In the genomic region with DNA sequence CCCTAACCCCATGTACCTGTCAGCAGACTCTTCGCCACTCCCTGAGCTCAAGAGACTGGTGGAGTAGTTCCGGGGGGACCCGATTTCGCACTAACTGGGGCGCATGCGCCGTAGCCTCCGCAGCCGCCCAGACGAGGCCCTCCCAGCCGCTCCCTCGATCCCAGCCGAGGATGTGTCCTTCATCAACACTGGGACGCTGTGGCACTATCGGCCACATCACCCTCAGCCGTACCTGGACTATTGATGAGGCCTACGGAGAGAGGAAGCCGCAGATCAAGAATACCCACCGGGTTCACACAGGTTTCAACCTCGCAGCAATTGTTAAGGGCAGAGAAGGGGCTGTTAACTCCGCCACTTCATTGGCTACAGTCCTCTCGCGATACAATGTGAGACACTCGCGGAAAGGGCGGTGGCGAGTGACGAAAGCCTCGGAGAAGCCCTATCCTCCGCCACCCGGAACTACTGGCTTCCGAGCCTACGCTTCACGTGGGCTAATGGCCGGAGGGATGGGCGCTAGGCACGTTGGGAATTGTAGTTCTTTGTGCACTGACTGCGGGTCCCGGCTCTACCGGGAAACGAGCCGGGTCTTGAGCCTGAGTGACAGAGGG, we compare ENCODE assay signal across 8 mouse cellular contexts. TPM values are rescaled to one million over a fixed set of nuclear protein-coding genes. Genes with fewer than 3 reads are reported as not detected.
DNase-seq lines count a peak whose midpoint lies in the region; ATAC-seq and TF ChIP-seq lines count a peak whose summit lies in the region.

No protein-coding gene starts in this region.

- peak overlapping the region; percentile 88 for H3K4me3 ChIP-seq in bone marrow macrophage, adult 2 months (ENCODE audit: insufficient read depth, low read length)
- H3K4me3 ChIP-seq in embryonic fibroblast, embryonic 13.5 days (ENCODE audit: insufficient read depth, low read length), result peak overlapping the region; percentile 97
- peak overlapping the region; percentile 91 for H3K4me3 ChIP-seq in kidney, embryonic 14.5 days (ENCODE audit: low read length)
- peak overlapping the region; percentile 89 for H3K4me3 ChIP-seq in limb, embryonic 15.5 days

- TF ChIP-seq POLR2A in bone marrow macrophage, adult 2 months (IDR thresholded peaks at IDR 0.05; ENCODE audit: borderline replicate concordance, low read depth, low read length), result 0 out of 2 replicates have a peak, but pooled peaks have one; percentile 15
- TF ChIP-seq POLR2A in embryonic fibroblast, embryonic 13.5 days (IDR thresholded peaks at IDR 0.05; ENCODE audit: low read depth, low read length), result peak; percentile 75

- ATAC-seq in kidney, embryonic 14.5 days (ENCODE audit: low FRiP score, low TSS enrichment), result peak; percentile 96
- peak; percentile 94 for ATAC-seq in limb, embryonic 15.5 days (ENCODE audit: insufficient number of reproducible peaks, low FRiP score, low TSS enrichment, low read depth)

- peak overlapping the region; percentile 86 for H3K27ac ChIP-seq in bone marrow macrophage, adult 2 months (ENCODE audit: insufficient read depth, low read depth, low read length)
- H3K27ac ChIP-seq in embryonic fibroblast, embryonic 13.5 days (ENCODE audit: insufficient read depth, low read length), result peak overlapping the region; percentile 88
- peak overlapping the region; percentile 88 for H3K27ac ChIP-seq in kidney, embryonic 14.5 days (ENCODE audit: low read depth, low read length)
- peak overlapping the region; percentile 96 for H3K27ac ChIP-seq in limb, embryonic 15.5 days

- H3K4me2 ChIP-seq in kidney, embryonic 14.5 days (replicated peaks; ENCODE audit: low read depth, low read length), result peak overlapping the region; percentile 73
- H3K4me2 ChIP-seq in limb, embryonic 15.5 days, result peak overlapping the region; percentile 86

- peaks cover 33% of the 10 kb centered on the region for H3K36me3 ChIP-seq in kidney, embryonic 14.5 days (ENCODE audit: control insufficient read depth, insufficient read depth, low read length)
- H3K36me3 ChIP-seq in limb, embryonic 15.5 days, result peaks cover 33% of the 10 kb centered on the region

- peak overlapping the region; percentile 74 for H3K9ac ChIP-seq in kidney, embryonic 14.5 days (ENCODE audit: low read depth, low read length)
- H3K9ac ChIP-seq in limb, embryonic 15.5 days, result peak overlapping the region; percentile 72

- under 1% methylated on average over 42 of the region's 42 CpGs for WGBS in kidney, embryonic 14.5 days
- WGBS in limb, embryonic 15.5 days, result under 1% methylated on average over 42 of the region's 42 CpGs

- no peaks in the 10 kb centered on the region for H3K9me3 ChIP-seq in kidney, embryonic 14.5 days (ENCODE audit: control insufficient read depth, low read length)
- no peaks in the 10 kb centered on the region for H3K9me3 ChIP-seq in limb, embryonic 15.5 days

- no peaks in the 10 kb centered on the region for H3K27me3 ChIP-seq in kidney, embryonic 14.5 days (ENCODE audit: control insufficient read depth, insufficient read depth, low read length)
- H3K27me3 ChIP-seq in limb, embryonic 15.5 days, result no peaks in the 10 kb centered on the region

- TF ChIP-seq CTCF in bone marrow macrophage, adult 2 months (IDR thresholded peaks at IDR 0.05; ENCODE audit: low read depth, low read length), result no peak
- TF ChIP-seq CTCF in embryonic fibroblast, embryonic 13.5 days (IDR thresholded peaks at IDR 0.05; ENCODE audit: borderline replicate concordance, insufficient read depth, low read length), result no peak

- peak; percentile 99 for DNase-seq in A20 (ENCODE audit: low read depth, low spot score)
- DNase-seq in heart, adult 9 months (ENCODE audit: low spot score in 2 of 2), result peak; percentile 99
- DNase-seq in monocyte, adult 2 months (ENCODE audit: low read depth in 1 of 2, low spot score in 2 of 2), result peak; percentile 96 to 97
- peak; percentile 99 for DNase-seq in spleen, postnatal 36 days (ENCODE audit: low spot score in 2 of 2)

- peaks cover 12% of the 10 kb centered on the region for H3K4me1 ChIP-seq in bone marrow macrophage, adult 2 months (ENCODE audit: control insufficient read depth, insufficient read depth, low read length)
- peaks cover 2% of the 10 kb centered on the region for H3K4me1 ChIP-seq in embryonic fibroblast, embryonic 13.5 days (ENCODE audit: control insufficient read depth, insufficient read depth, low read length)
- peaks cover 16% of the 10 kb centered on the region for H3K4me1 ChIP-seq in kidney, embryonic 14.5 days (ENCODE audit: control insufficient read depth, insufficient read depth, low read length)
- H3K4me1 ChIP-seq in limb, embryonic 15.5 days, result peaks cover 14% of the 10 kb centered on the region

RNA-seq across cellular contexts. Expression of a gene that starts 0.7 kb away (rescaled TPM):
- polyA plus RNA-seq in bone marrow macrophage, adult 2 months (2012; ENCODE audit: insufficient read depth, insufficient read length, missing spikeins), result 81.8 and 82.9 TPM in 2 replicates
- 89.5 and 141 TPM in 2 replicates for polyA plus RNA-seq in embryonic fibroblast, embryonic 13.5 days (2011; ENCODE audit: insufficient read length, low read depth, missing spikeins)
- 132 and 156 TPM in 2 replicates for polyA plus RNA-seq in kidney, embryonic 14.5 days (2014; fragmentation: Nextera tagmentation; extraction: Ambion mirVana)
- 137 and 140 TPM in 2 replicates for polyA plus RNA-seq in limb, embryonic 15.5 days (2015; fragmentation: Nextera tagmentation; extraction: Ambion mirVana)

RNA-seq across cellular contexts. Expression of a gene that starts 0.8 kb away (rescaled TPM):
- 54.2 and 58.2 TPM in 2 replicates for polyA plus RNA-seq in bone marrow macrophage, adult 2 months (2012; ENCODE audit: insufficient read depth, insufficient read length, missing spikeins)
- polyA plus RNA-seq in embryonic fibroblast, embryonic 13.5 days (2011; ENCODE audit: insufficient read length, low read depth, missing spikeins), result 56.2 and 63.2 TPM in 2 replicates
- polyA plus RNA-seq in kidney, embryonic 14.5 days (2014; fragmentation: Nextera tagmentation; extraction: Ambion mirVana), result 29.9 and 38.4 TPM in 2 replicates
- polyA plus RNA-seq in limb, embryonic 15.5 days (2015; fragmentation: Nextera tagmentation; extraction: Ambion mirVana), result 26.3 and 29.3 TPM in 2 replicates

RNA-seq across cellular contexts. Expression of a gene that starts 39.4 kb away (rescaled TPM):
- polyA plus RNA-seq in bone marrow macrophage, adult 2 months (2012; ENCODE audit: insufficient read depth, insufficient read length, missing spikeins), result not detected in 2 replicates
- polyA plus RNA-seq in embryonic fibroblast, embryonic 13.5 days (2011; ENCODE audit: insufficient read length, low read depth, missing spikeins), result not detected in 2 replicates
- not detected in 2 replicates for polyA plus RNA-seq in kidney, embryonic 14.5 days (2014; fragmentation: Nextera tagmentation; extraction: Ambion mirVana)
- polyA plus RNA-seq in limb, embryonic 15.5 days (2015; fragmentation: Nextera tagmentation; extraction: Ambion mirVana), result 0.22 TPM in 1 of 2 replicates, not detected in the other

Comparison
In these comparisons a context has a peak if more than half of its experiments do, and no peak if none do; other contexts are left out.
1. Peak in every context shown above with its lines: DNase-seq, ATAC-seq, H3K4me3 ChIP-seq and H3K27ac ChIP-seq.